Mouse (Mus musculus) midbrain, embryonic 16.5 days (tissue): ENCODE measurements around the gene Bace2. TPM values are rescaled to one million over a fixed set of nuclear protein-coding genes. Genes with fewer than 3 reads are reported as not detected.

ENCODE experiments used
- ATAC-seq: fragments of 200-750 bp; cut with Nextera tagmentation; 2 replicates; pipeline ENCODE4 v1.8.0; 2017; ENCODE audit warnings: moderate TSS enrichment
- H3K27ac ChIP-seq: fragments of 300-500 bp; sonication (generic); 2 replicates; pipeline ENCODE4 v1.5.1; 2014; ENCODE audit warnings: mild to moderate bottlenecking, low read length, mixed read lengths
- H3K27me3 ChIP-seq: fragments of 300-500 bp; sonication (generic); 2 replicates; pipeline ENCODE4 v1.6.1; 2014; ENCODE audit warnings: low read depth, low read length, mixed read lengths; ENCODE audit not compliant: control insufficient read depth, insufficient read depth
- H3K36me3 ChIP-seq: fragments of 300-500 bp; sonication (generic); 2 replicates; pipeline ENCODE4 v1.6.1; 2014; ENCODE audit warnings: mild to moderate bottlenecking, low read length, moderate library complexity, mixed read lengths; ENCODE audit not compliant: control insufficient read depth, insufficient read depth
- H3K4me1 ChIP-seq: fragments of 300-500 bp; sonication (generic); 2 replicates; pipeline ENCODE4 v1.6.1; 2014; ENCODE audit warnings: mild to moderate bottlenecking, low read length, mixed read lengths; ENCODE audit not compliant: control insufficient read depth, insufficient read depth
- H3K4me2 ChIP-seq: fragments of 300-500 bp; sonication (generic); 2 replicates; pipeline ENCODE4 v1.6.1; 2014; ENCODE audit warnings: mild to moderate bottlenecking, low read length, mixed read lengths
- H3K4me3 ChIP-seq: fragments of 300-500 bp; sonication (generic); 2 replicates; pipeline ENCODE4 v1.5.1; 2014; ENCODE audit warnings: low read depth, mild to moderate bottlenecking, low read length, moderate library complexity, mixed read lengths
- H3K9ac ChIP-seq: fragments of 300-500 bp; sonication (generic); 2 replicates; pipeline ENCODE4 v1.6.1; 2014; ENCODE audit warnings: low read depth, low read length, mixed read lengths
- H3K9me3 ChIP-seq: fragments of 300-500 bp; sonication (generic); replicated peaks from 2 replicates; pipeline ENCODE4 v1.6.1; 2014; ENCODE audit warnings: mild to moderate bottlenecking, low read length, mixed read lengths; ENCODE audit not compliant: control insufficient read depth, poor library complexity, severe bottlenecking
- WGBS: fragments of 180-500 bp; shearing (Covaris S2); extraction: QIAGEN DNeasy Blood & Tissue Kit; methylation state at CpG from one replicate; pipeline ENCODE4 v1.1.7; 2014; 5-methylcytosine and 5-hydroxymethylcytosine counted together
- polyA plus RNA-seq: library from polyadenylated mRNA; unstranded; fragments of >200 nt; fragmentation: Nextera tagmentation; extraction: Ambion mirVana; gene quantifications from 2 replicates; pipeline ENCODE4 v1.2.1, GENCODE M21; 2015

Bace2 gene
- polyA plus RNA-seq, 1 experiment from 2014 or later: 2.8 TPM

DNA sequence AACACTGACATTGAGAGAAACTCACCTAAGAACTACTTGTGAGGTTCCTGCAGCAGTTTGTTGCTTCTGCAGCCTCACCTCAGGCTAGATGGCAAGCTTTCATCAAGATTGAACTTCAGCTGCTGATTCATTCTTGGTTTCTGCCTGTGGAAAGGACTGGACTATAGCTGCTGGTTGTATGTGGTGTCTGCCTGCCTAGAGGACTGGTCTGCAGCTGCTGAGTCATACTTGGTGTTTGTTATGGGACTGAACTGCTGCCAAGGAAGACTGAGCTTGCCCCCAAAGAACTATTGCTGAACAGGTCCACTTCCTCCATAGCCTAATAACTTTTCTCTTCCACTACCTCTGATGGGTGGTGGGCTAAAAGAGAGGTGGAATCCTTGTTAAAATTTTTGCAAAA lies 90.8 kb downstream of the Bace2 start:
- H3K4me1 ChIP-seq: no peaks in the 10 kb centered on the region
- H3K27me3 ChIP-seq: no peaks in the 10 kb centered on the region
- no peak overlapping the region for H3K4me3 ChIP-seq

DNA sequence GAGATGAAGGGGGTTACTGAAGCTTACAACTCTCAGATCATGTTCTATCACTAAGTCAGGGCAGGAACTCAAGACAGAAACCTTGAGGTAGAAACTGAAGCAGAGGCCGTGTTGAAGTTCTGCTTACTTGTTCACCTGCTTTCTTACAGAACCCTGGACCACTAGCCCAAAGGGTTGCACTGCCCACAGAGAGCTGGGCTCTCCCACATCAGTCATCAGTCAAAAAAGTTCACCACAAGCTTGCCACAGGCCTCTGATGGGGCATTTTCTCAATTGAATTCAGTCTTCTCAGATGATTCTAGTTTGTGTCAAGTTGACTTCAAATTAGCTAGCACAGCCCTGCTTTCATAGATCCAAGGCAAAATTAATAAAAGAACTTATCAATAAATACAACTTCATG lies 103.3 kb downstream of the Bace2 start:
- 67% methylated on average over 1 of the region's 1 CpGs for WGBS
- Histone ChIP-seq H3K36me3 (no peaks in the 10 kb centered on the region), H3K27me3 (no peaks in the 10 kb centered on the region), H3K4me2 (no peak overlapping the region), H3K9me3 (no peaks in the 10 kb centered on the region), H3K4me3 (no peak overlapping the region), H3K4me1 (no peaks in the 10 kb centered on the region), H3K9ac (no peak overlapping the region), H3K27ac (no peak overlapping the region)
- ATAC-seq: no peak

More for the DNA sequence above, 90.8 kb downstream of the Bace2 start:
- ATAC-seq: no peak
- no peaks in the 10 kb centered on the region for H3K9me3 ChIP-seq
- no peaks in the 10 kb centered on the region for H3K36me3 ChIP-seq
- H3K27ac ChIP-seq: no peak overlapping the region
- no peak overlapping the region for H3K9ac ChIP-seq
- no peak overlapping the region for H3K4me2 ChIP-seq

DNA sequence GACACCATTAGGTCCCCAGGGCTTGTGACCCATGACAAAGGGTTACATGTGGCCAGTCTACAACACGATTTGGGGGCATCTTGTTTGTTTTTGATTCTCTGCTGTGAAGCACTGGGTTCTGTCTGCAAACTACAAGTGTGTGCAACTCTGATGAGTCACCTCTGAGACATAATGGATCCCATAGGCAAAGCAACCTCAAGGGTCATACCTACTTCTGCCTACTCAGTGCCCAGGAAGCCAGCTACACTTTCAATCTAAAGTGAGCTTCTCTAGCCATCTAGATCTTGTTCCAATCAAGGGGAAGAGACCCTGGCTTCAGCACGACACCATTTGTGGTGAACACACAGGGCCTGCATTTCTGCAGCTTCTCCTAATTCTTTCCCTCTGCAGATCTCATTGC lies 104.7 kb downstream of the Bace2 start:
- Histone ChIP-seq H3K4me3 (no peak overlapping the region), H3K4me2 (no peak overlapping the region), H3K4me1 (no peaks in the 10 kb centered on the region), H3K27me3 (no peaks in the 10 kb centered on the region), H3K27ac (no peak overlapping the region), H3K9me3 (no peaks in the 10 kb centered on the region), H3K36me3 (no peaks in the 10 kb centered on the region), H3K9ac (no peak overlapping the region)
- WGBS: 69% methylated on average over 2 of the region's 2 CpGs
- no peak for ATAC-seq

DNA sequence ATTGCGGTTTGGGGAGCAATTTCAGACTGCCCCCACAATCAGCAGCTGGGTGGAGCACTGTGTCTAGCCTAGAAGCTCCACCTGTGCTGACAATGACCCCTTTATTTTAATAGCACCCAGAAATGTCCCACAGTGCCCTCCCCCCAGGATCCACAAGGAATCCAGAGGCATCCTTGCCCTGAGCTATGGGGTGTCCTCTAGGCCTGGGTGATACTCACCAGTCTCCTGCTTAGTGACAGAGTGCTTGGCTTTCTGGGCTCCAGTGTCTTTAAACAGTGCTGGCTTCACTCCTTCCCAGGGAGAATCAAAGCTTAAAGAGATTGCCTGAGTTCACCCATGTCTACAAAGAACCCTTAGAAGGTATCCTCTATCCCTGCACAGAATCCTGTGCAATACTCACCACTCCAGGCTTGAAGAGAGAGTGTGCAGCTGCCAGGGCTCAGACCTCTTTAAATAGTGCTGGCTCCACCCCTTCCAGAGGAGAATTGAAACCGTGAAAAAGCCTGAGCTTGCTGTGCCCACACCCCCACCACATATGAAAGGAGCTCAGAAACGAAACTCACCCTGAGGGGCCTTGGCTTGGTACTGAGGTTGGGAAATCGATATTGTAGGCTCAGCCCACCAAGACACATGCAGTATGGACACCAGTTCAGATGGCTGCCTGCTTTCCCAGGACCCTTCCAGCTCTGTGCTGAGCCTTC lies 106.1 kb downstream of the Bace2 start, which contains the start of gene Mx1:
Gene Mx1, minus strand, starts transcription at position 427 of the 701 bp plus-strand sequence.
- no peak within 1 kb of the TSS for H3K9ac ChIP-seq
- no peak within 1 kb of the TSS for H3K4me3 ChIP-seq
- H3K4me1 ChIP-seq: no peaks in the 10 kb centered on the region
- H3K9me3 ChIP-seq: no peaks in the 10 kb centered on the region
- no peaks in the 10 kb centered on the region for H3K36me3 ChIP-seq
- 29% methylated on average over 4 of the region's 4 CpGs for WGBS
- no peak for ATAC-seq
- H3K27ac ChIP-seq: no peak within 1 kb of the TSS
- no peak within 1 kb of the TSS for H3K4me2 ChIP-seq
- H3K27me3 ChIP-seq: no peaks in the 10 kb centered on the region

DNA sequence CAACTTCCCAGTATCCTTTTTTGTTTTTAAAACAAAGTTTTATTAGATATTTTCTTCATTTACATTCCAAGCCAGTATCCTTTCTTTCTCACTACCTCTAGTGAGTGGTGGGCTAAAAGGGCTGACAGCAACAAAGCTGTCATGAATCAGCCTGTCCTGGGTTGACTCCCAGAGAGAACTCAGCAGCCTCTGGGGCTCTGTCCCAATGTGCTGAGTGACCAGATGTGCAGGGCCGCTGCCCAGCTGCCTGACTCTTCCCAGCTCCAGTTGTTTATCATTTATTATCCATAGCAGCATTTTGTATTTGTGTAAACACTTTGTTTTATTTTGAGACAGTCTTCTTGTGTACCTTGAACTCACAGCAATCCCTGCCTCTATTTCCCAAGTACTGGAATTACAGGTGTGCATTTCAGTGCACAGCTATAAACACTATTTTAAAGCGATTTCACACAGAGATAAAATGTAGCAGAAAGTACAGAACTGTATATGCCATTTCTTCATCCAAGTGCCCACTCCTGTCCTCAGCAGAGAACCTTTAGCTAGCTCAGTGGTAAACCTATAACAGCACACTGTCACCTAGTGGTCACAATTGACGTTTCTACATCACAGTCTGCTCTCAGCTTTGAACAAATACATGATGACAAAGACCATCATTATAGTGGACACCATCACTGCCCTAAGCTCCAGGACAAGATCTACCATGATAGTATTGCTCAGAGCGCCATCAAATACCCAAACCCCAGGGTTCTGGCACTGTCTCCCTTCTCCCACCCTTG lies 109.8 kb downstream of the Bace2 start:
- no peak for ATAC-seq

DNA sequence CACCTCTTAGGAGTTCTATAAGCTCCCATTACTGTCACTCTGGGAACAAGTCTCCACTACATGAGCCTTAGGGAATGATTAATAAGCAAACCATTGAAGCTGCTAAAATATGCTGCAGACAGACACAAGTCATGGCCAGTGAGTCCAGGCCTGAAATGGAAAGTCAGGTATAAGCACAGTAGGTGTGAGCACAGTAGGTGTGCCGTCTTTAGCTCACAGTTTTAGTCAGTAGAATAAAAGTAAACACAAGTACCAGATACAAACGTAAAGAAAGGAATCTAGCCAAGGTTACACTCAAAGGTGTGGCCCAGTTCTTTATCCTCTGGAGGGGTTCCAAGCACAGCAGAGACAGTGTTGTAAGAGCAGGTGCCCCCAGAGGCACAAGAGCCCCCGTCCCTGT lies 110.9 kb downstream of the Bace2 start:
- H3K4me2 ChIP-seq: no peak overlapping the region
- 91% methylated on average over 3 of the region's 3 CpGs for WGBS
- no peaks in the 10 kb centered on the region for H3K27me3 ChIP-seq
- no peaks in the 10 kb centered on the region for H3K9me3 ChIP-seq
- H3K4me1 ChIP-seq: no peaks in the 10 kb centered on the region
- ATAC-seq: no peak
- no peak overlapping the region for H3K9ac ChIP-seq
- no peaks in the 10 kb centered on the region for H3K36me3 ChIP-seq
- H3K27ac ChIP-seq: no peak overlapping the region
- H3K4me3 ChIP-seq: no peak overlapping the region

More for the DNA sequence above, 109.8 kb downstream of the Bace2 start:
- 62% methylated on average over 4 of the region's 4 CpGs for WGBS
- Histone ChIP-seq H3K9me3 (no peaks in the 10 kb centered on the region), H3K36me3 (no peaks in the 10 kb centered on the region), H3K4me1 (no peaks in the 10 kb centered on the region), H3K4me3 (no peak overlapping the region), H3K4me2 (no peak overlapping the region), H3K27me3 (no peaks in the 10 kb centered on the region), H3K9ac (no peak overlapping the region), H3K27ac (no peak overlapping the region)

DNA sequence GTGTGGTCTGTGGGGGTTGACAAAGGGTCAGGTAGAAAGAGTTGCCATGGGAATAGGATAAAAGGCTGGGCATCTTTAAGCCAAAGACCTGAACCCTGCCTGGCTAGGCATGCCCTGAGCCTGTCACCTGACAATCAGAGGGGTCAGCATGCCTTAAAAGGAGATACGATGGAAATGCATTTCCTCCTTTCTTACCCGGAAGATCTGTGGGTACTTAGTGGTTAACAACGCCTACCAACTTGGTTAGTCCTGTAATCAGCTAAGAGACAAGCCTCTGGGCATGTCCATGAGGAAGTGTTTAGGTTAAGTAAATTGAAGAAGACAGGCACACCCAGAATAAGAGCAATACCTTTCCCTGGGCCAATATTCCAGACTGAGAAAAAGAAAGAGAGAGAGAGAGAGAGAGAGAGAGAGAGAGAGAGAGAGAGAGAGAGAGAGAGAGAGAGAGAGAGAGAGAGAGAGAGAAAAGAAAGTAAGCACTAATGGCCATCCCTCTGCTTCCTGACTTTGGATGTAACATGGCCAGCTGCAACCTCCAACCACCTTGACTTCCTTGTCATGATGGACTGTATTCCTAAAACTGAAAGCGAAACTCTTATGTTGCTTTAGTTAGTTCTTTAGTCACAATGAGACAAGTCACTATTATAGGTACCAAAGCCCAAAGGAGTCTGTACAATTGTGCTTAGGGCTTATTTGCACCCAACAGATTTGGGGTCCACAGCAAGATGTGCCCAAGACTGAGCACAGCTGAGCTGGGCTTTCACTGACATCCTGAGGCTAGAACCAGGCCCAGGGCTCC lies 111.7 kb downstream of the Bace2 start:
- H3K9ac ChIP-seq: no peak overlapping the region
- no peak for ATAC-seq
- WGBS: 83% methylated on average over 4 of the region's 4 CpGs
- no peaks in the 10 kb centered on the region for H3K27me3 ChIP-seq
- no peak overlapping the region for H3K27ac ChIP-seq
- no peak overlapping the region for H3K4me2 ChIP-seq
- no peaks in the 10 kb centered on the region for H3K36me3 ChIP-seq
- no peak overlapping the region for H3K4me3 ChIP-seq
- H3K9me3 ChIP-seq: no peaks in the 10 kb centered on the region
- no peaks in the 10 kb centered on the region for H3K4me1 ChIP-seq

DNA sequence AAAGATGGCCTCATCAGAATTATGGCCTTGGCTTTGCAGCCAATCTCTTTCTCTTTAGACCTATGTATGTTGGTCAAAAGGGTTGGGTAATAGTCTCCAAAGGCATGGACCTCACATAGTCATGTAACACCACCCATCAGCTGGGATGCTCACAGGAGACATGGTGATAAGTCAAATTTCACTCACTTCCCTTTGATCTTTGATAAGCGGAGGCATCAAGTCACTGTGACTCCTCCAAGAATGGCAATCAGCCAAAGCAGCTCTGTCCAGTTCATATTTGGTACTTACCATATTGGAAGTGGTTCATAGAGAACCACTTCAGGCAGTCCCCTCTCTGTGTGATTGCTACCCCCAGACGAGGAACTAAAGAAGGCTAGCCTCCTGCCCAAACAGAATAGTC lies 118.1 kb downstream of the Bace2 start:
- Histone ChIP-seq H3K4me2 (no peak overlapping the region), H3K9me3 (no peaks in the 10 kb centered on the region), H3K36me3 (no peaks in the 10 kb centered on the region), H3K4me3 (no peak overlapping the region), H3K27ac (no peak overlapping the region), H3K4me1 (no peaks in the 10 kb centered on the region), H3K27me3 (no peaks in the 10 kb centered on the region), H3K9ac (no peak overlapping the region)
- 83% methylated on average over 2 of the region's 2 CpGs for WGBS
- no peak for ATAC-seq

DNA sequence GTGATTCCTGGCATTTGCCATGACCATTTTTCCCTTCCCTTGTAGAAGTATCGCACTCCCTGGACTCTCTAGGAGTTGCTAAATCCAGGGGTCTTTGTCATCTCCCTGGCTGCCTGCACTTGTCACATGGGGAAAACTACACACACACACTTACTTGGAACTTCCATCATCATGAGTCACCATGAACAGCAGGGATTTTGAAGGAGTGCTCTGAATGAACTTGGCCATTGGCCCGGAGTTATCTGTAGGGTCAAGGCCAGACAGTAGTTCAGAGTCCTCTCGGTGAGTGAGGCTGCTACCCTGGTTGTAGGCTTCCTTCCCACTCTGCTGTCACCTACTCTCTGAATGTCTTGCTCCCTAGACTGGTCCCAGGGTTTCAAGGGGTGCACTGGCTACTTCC lies 119.0 kb downstream of the Bace2 start:
- H3K27ac ChIP-seq: no peak overlapping the region
- H3K27me3 ChIP-seq: no peaks in the 10 kb centered on the region
- no peaks in the 10 kb centered on the region for H3K9me3 ChIP-seq
- H3K4me3 ChIP-seq: no peak overlapping the region
- WGBS: 90% methylated on average over 3 of the region's 3 CpGs
- H3K9ac ChIP-seq: no peak overlapping the region
- no peaks in the 10 kb centered on the region for H3K4me1 ChIP-seq
- no peak for ATAC-seq
- no peak overlapping the region for H3K4me2 ChIP-seq
- H3K36me3 ChIP-seq: no peaks in the 10 kb centered on the region
